Mouse (Mus musculus) adrenal gland, adult 2 months (tissue): ENCODE results near the gene 4930415L06Rik. TPM values are rescaled to one million over a fixed set of nuclear protein-coding genes. Genes with fewer than 3 reads are reported as not detected.

Experiments used
- DNase-seq: peaks from one replicate; pipeline ENCODE4 v3.0.0; 2021
- long read RNA-seq: library from polyadenylated mRNA; stranded (forward); transcript quantifications from one replicate; pipeline ENCODE4 v2.0.0, GENCODE M21; 2021
- polyA plus RNA-seq: library from polyadenylated mRNA; depleted of rRNA; stranded (reverse); fragments of >200 nt; gene quantifications from 2 replicates; pipeline ENCODE4 v1.2.3, GENCODE M21; 2012; rRNA removed
- total RNA-seq, 2 experiments: library from RNA; stranded (reverse); gene quantifications; 2 replicates each; pipeline ENCODE4 v1.2.3; 2021

Gene 4930415L06Rik
- not detected for total RNA-seq
- polyA plus RNA-seq, result not detected in 2 replicates
- long read RNA-seq, result 0 reads

DNA sequence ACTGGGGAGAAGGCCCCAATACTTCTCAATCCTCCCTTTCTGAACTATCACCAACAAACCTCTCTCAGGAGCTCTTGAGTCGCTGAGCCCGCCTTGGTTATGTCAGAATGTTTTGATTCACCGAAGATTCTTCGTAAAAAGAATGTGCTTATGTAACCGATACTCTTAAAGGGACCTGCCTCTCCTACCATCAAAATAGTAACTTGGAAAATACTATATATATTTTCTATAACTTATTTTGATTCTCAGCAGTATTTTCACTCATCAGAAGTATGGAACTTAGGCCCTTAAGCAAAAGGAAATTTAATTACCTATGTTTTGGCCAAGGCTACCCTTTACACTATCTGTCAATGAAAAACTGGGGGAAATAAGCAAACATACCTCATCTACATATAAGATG, at the start of gene 4930415L06Rik:
Gene 4930415L06Rik, minus strand, starts transcription at position 101 of the 400 bp plus-strand sequence.
- DNase-seq, result no peak

- DNase-seq, result no peak
These were observed 46.0 kb upstream of the 4930415L06Rik start for GRCm38 (mm10) chrX:89978621-89979020.

DNA sequence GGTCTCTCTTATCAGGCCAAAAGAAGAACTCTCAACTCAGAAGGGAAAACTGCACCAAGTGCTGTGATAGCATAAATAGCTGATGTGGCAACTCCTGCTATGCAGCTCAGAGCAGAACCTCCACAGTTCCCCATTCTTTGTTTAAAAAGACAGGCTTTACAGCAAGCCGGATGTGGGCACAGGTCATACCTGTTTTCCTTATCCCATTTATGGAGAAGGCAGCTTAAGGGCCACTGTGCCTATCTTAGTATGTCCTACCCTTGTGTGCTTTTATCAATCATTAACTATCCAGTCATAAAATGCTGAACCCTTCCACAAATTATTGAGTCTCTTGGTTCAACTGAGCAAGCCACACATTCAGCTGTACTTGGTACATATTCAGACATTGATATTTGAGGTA, 27.8 kb downstream of the 4930415L06Rik start:
- DNase-seq, result no peak

Other genes starting within 250 kb of the 4930415L06Rik start
- not detected for gene 4932429P05Rik, start 180.6 kb downstream of the 4930415L06Rik start, total RNA-seq
- not detected in 2 replicates for gene 4932429P05Rik, start 180.6 kb downstream of the 4930415L06Rik start, polyA plus RNA-seq